Mouse (Mus musculus): ENCODE measurements around the gene Atp7b. TPM values are rescaled to one million over a fixed set of nuclear protein-coding genes. Genes with fewer than 3 reads are reported as not detected.

The Atp7b gene
- total and polyA plus RNA-seq, 3 experiments = 29.4 to 32.5 TPM; not detected in 1

- Histone ChIP-seq H3K4me1 (ENCODE audit: control insufficient read depth in 1 of 2, insufficient read depth in 2 of 2, low read length in 2 of 2) (no peaks in the 10 kb centered on the region), H3K79me2 (ENCODE audit: control insufficient read depth, insufficient read depth, low read length, poor library complexity) (peaks cover 40% of the 10 kb centered on the region), H3K36me3 (ENCODE audit: control insufficient read depth in 1 of 2, insufficient read depth in 2 of 2, low read length in 2 of 2) (peaks cover 0 to 6% of the 10 kb centered on the region in 2 experiments; a peak in 2 of 4 replicates), H3K27me3 (ENCODE audit: control insufficient read depth in 1 of 2, insufficient read depth in 2 of 2, low read length in 2 of 2) (no peaks in the 10 kb centered on the region), H3K4me3 (ENCODE audit: control insufficient read depth in 1 of 2, insufficient read depth in 1 of 2, low read depth in 2 of 2, low read length in 2 of 2) (no peak overlapping the region), H3K9me3 (replicated peaks; ENCODE audit: insufficient read depth, low read length) (no peaks in the 10 kb centered on the region), H3K27ac (ENCODE audit: control insufficient read depth, low read depth, low read length) (no peak overlapping the region), H3K9ac (ENCODE audit: control insufficient read depth, low read depth, low read length, poor library complexity, severe bottlenecking) (no peak overlapping the region)
- DNase-seq (ENCODE audit: low read depth, low spot score) = no peak
- TF ChIP-seq TCF12 (IDR thresholded peaks at IDR 0.05; ENCODE audit: low read depth, low read length) = no peak
- no peak for TF ChIP-seq ZKSCAN1 (IDR thresholded peaks at IDR 0.05; ENCODE audit: low read depth, low read length)
- TF ChIP-seq ZC3H11A (IDR thresholded peaks at IDR 0.05; ENCODE audit: low read depth, low read length) = no peak
- TF ChIP-seq KAT2A (conservative IDR thresholded peaks at IDR 0.05; ENCODE audit: low read depth, low read length) = no peak
- no peak for TF ChIP-seq USF1 (IDR thresholded peaks at IDR 0.05; ENCODE audit: low read depth, low read length)
- TF ChIP-seq UBTF (IDR thresholded peaks at IDR 0.05; ENCODE audit: borderline replicate concordance, insufficient read depth, low read depth, low read length) = no peak
- no peak for TF ChIP-seq EP300 (IDR thresholded peaks at IDR 0.05; ENCODE audit: low read depth in 1 of 2, low read length in 2 of 2)
- no peak for TF ChIP-seq SIN3A (IDR thresholded peaks at IDR 0.05; ENCODE audit: low read length)
- TF ChIP-seq GATA1 (IDR thresholded peaks at IDR 0.05; ENCODE audit: low read depth, low read length) = no peak
- no peak for TF ChIP-seq POLR2A (IDR thresholded peaks at IDR 0.05; ENCODE audit: control insufficient read depth in 1 of 2, insufficient read depth in 1 of 2, low read depth in 1 of 2, low read length in 2 of 2, poor library complexity in 1 of 2)
- no peak for TF ChIP-seq E2F4 (IDR thresholded peaks at IDR 0.05; ENCODE audit: borderline replicate concordance, low read depth, low read length)
Measured at GRCm38 (mm10) chr8:22037022-22037421, 23.1 kb downstream of the Atp7b start.

- H3K79me2 ChIP-seq (ENCODE audit: control insufficient read depth, insufficient read depth, low read length, poor library complexity) = peaks cover 35% of the 10 kb centered on the region
- peaks cover 0 to 12% of the 10 kb centered on the region in 2 experiments; a peak in 2 of 4 replicates for H3K36me3 ChIP-seq (ENCODE audit: control insufficient read depth in 1 of 2, insufficient read depth in 2 of 2, low read length in 2 of 2)
- no peak overlapping the region for H3K9ac ChIP-seq (ENCODE audit: control insufficient read depth, low read depth, low read length, poor library complexity, severe bottlenecking)
- H3K4me1 ChIP-seq (ENCODE audit: control insufficient read depth in 1 of 2, insufficient read depth in 2 of 2, low read length in 2 of 2) = no peaks in the 10 kb centered on the region
- no peak overlapping the region for H3K27ac ChIP-seq (ENCODE audit: control insufficient read depth, low read depth, low read length)
- TF ChIP-seq CHD1 (IDR thresholded peaks at IDR 0.05; ENCODE audit: low read depth, low read length) = no peak
- no peak for TF ChIP-seq KAT2A (conservative IDR thresholded peaks at IDR 0.05; ENCODE audit: low read depth, low read length)
- TF ChIP-seq ELF1 (IDR thresholded peaks at IDR 0.05; ENCODE audit: low read depth, low read length) = no peak
- no peaks in the 10 kb centered on the region for H3K9me3 ChIP-seq (replicated peaks; ENCODE audit: insufficient read depth, low read length)
- no peaks in the 10 kb centered on the region for H3K27me3 ChIP-seq (ENCODE audit: control insufficient read depth in 1 of 2, insufficient read depth in 2 of 2, low read length in 2 of 2)
- DNase-seq (ENCODE audit: low read depth, low spot score) = no peak
- no peak overlapping the region for H3K4me3 ChIP-seq (ENCODE audit: control insufficient read depth in 1 of 2, insufficient read depth in 1 of 2, low read depth in 2 of 2, low read length in 2 of 2)
Measured at GRCm38 (mm10) chr8:22036137-22036536, 24.0 kb downstream of the Atp7b start.

GRCm38 (mm10) chr8:22030990-22031389 lies 29.1 kb downstream of the Atp7b start:
- no peak for DNase-seq (ENCODE audit: low read depth, low spot score)
- peaks cover 52% of the 10 kb centered on the region for H3K79me2 ChIP-seq (ENCODE audit: control insufficient read depth, insufficient read depth, low read length, poor library complexity)
- H3K27me3 ChIP-seq (ENCODE audit: control insufficient read depth in 1 of 2, insufficient read depth in 2 of 2, low read length in 2 of 2) = no peaks in the 10 kb centered on the region
- H3K9me3 ChIP-seq (replicated peaks; ENCODE audit: insufficient read depth, low read length) = no peaks in the 10 kb centered on the region
- peaks cover 0 to 19% of the 10 kb centered on the region in 2 experiments; a peak in 2 of 4 replicates for H3K36me3 ChIP-seq (ENCODE audit: control insufficient read depth in 1 of 2, insufficient read depth in 2 of 2, low read length in 2 of 2)
- no peak overlapping the region for H3K4me3 ChIP-seq (ENCODE audit: control insufficient read depth in 1 of 2, insufficient read depth in 1 of 2, low read depth in 2 of 2, low read length in 2 of 2)
- H3K27ac ChIP-seq (ENCODE audit: control insufficient read depth, low read depth, low read length) = no peak overlapping the region
- H3K9ac ChIP-seq (ENCODE audit: control insufficient read depth, low read depth, low read length, poor library complexity, severe bottlenecking) = no peak overlapping the region
- H3K4me1 ChIP-seq (ENCODE audit: control insufficient read depth in 1 of 2, insufficient read depth in 2 of 2, low read length in 2 of 2) = no peaks in the 10 kb centered on the region
- TF ChIP-seq RAD21 (IDR thresholded peaks at IDR 0.05; ENCODE audit: low read depth, low read length) (no peak), CHD2 (IDR thresholded peaks at IDR 0.05; ENCODE audit: low read length) (no peak), BHLHE40 (IDR thresholded peaks at IDR 0.05; ENCODE audit: borderline replicate concordance, low read depth, low read length) (no peak), NELFE (IDR thresholded peaks at IDR 0.05; ENCODE audit: low read depth, low read length) (no peak), JUND (IDR thresholded peaks at IDR 0.05; ENCODE audit: low read depth, low read length) (no peak), POLR2AphosphoS2 (IDR thresholded peaks at IDR 0.05; ENCODE audit: low read length) (no peak), MAZ (IDR thresholded peaks at IDR 0.05; ENCODE audit: low read depth, low read length) (no peak), UBTF (IDR thresholded peaks at IDR 0.05; ENCODE audit: borderline replicate concordance, insufficient read depth, low read depth, low read length) (no peak), NRF1 (IDR thresholded peaks at IDR 0.05; ENCODE audit: insufficient read depth, low read depth, low read length, poor library complexity, severe bottlenecking) (no peak), MEF2A (IDR thresholded peaks at IDR 0.05; ENCODE audit: extremely low read depth, insufficient replicate concordance, low read depth, low read length, poor library complexity, severe bottlenecking) (no peak), ZC3H11A (IDR thresholded peaks at IDR 0.05; ENCODE audit: low read depth, low read length) (no peak), E2F4 (IDR thresholded peaks at IDR 0.05; ENCODE audit: borderline replicate concordance, low read depth, low read length) (no peak), TCF12 (IDR thresholded peaks at IDR 0.05; ENCODE audit: low read depth, low read length) (no peak)
